Mouse (Mus musculus): ENCODE measurements around the gene Fbxo41. TPM values are rescaled to one million over a fixed set of nuclear protein-coding genes. Genes with fewer than 3 reads are reported as not detected.

Fbxo41 gene
- total and polyA plus RNA-seq, 2 experiments from 2014 or later, result 0.11 TPM; not detected in 1

- no peak for ATAC-seq (ENCODE audit: insufficient read depth, low read depth)
- no peak overlapping the region for H3K27ac ChIP-seq (ENCODE audit: low read depth)
Measured at GRCm38 (mm10) chr6:85522026-85522425, 19.2 kb upstream of the Fbxo41 start.

GRCm38 (mm10) chr6:85518091-85518693 is 15.4 kb upstream of the Fbxo41 start:
- Histone ChIP-seq H3K27ac (ENCODE audit: low read depth) (no peak overlapping the region), H3K9ac (replicated peaks; ENCODE audit: low read depth, low read length) (no peak overlapping the region), H3K27me3 (ENCODE audit: control insufficient read depth, insufficient read depth, low read length) (peaks cover 36% of the 10 kb centered on the region), H3K36me3 (replicated peaks; ENCODE audit: control insufficient read depth, insufficient read depth, low read length) (no peaks in the 10 kb centered on the region), H3K4me2 (ENCODE audit: low read depth, low read length) (no peak overlapping the region), H3K4me3 (ENCODE audit: low read depth, low read length) (no peak overlapping the region), H3K4me1 (ENCODE audit: control insufficient read depth, insufficient read depth) (peaks cover 7% of the 10 kb centered on the region), H3K9me3 (replicated peaks; ENCODE audit: control insufficient read depth, low read length) (no peaks in the 10 kb centered on the region)
- no peak for DNase-seq (ENCODE audit: low spot score)
- no peak for ATAC-seq (ENCODE audit: insufficient read depth, low read depth)
- TF ChIP-seq EP300 (IDR thresholded peaks at IDR 0.05; ENCODE audit: low read depth) (no peak), CTCF (IDR thresholded peaks at IDR 0.05; ENCODE audit: low read depth) (no peak)
- 64% methylated on average over 5 of the region's 5 CpGs for WGBS

More at GRCm38 (mm10) chr6:85522026-85522425, 19.2 kb upstream of the Fbxo41 start:
- H3K36me3 ChIP-seq (replicated peaks; ENCODE audit: control insufficient read depth, insufficient read depth, low read length), result no peaks in the 10 kb centered on the region
- H3K9me3 ChIP-seq (replicated peaks; ENCODE audit: control insufficient read depth, low read length), result no peaks in the 10 kb centered on the region
- H3K4me3 ChIP-seq (ENCODE audit: low read depth, low read length), result no peak overlapping the region
- no peaks in the 10 kb centered on the region for H3K4me1 ChIP-seq (ENCODE audit: control insufficient read depth, insufficient read depth)
- DNase-seq (ENCODE audit: low spot score), result no peak
- TF ChIP-seq EP300 (IDR thresholded peaks at IDR 0.05; ENCODE audit: low read depth) (no peak), CTCF (IDR thresholded peaks at IDR 0.05; ENCODE audit: low read depth) (no peak)
- 0 out of 2 replicates have a peak, but pooled peaks cover 4% of the 10 kb centered on the region for H3K27me3 ChIP-seq (ENCODE audit: control insufficient read depth, insufficient read depth, low read length)
- WGBS, result 80% methylated on average over 5 of the region's 5 CpGs
- H3K9ac ChIP-seq (replicated peaks; ENCODE audit: low read depth, low read length), result no peak overlapping the region
- no peak overlapping the region for H3K4me2 ChIP-seq (ENCODE audit: low read depth, low read length)

DNA sequence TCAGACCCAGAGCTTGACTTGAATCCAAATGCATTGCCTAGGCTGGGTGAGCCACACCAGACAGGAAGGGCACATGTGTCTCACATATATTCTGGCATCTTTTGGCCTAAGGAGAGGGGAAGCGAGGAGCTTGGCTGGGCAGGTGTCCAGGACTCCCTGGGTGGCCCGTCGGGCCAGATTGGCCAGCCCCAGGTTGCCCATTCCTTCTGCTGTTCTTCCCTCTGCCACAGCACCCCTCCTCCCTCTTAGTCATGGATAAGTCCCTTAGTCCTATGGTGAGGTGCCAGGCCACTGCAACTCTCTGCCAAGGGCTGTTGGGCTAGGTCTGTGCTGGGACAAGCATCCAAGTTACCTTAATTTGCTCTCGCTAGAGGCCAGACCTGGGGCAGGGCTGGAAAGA is 13.1 kb upstream of the Fbxo41 start:
- DNase-seq (ENCODE audit: low spot score), result no peak
- 72% methylated on average over 4 of the region's 4 CpGs for WGBS

DNA sequence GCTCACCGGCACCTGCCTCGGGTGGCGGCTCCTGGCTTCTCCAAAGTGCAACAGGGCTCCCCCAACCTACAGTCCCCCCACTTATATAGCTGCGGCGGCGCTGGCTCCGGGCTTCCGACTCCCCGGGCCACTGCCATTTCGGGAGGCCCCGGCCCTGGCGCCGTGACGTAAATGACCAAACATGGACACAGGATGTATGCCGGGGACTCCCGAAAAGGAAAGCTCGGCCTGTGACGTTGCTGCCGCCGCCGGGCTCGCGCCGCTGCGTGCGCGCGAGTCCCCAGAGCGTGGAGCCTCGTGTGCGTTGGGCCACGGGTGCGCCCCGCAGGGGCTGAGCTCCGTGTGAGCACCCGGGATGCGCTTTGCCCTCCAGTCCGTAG is 10.7 kb upstream of the Fbxo41 start, which contains the start of gene Egr4:
TSS of gene Egr4 (minus strand) at position 59 of the 380 bp plus-strand sequence.
- peaks cover 8% of the 10 kb centered on the region for H3K4me1 ChIP-seq (ENCODE audit: control insufficient read depth, insufficient read depth)
- H3K9me3 ChIP-seq (replicated peaks; ENCODE audit: control insufficient read depth, low read length), result no peaks in the 10 kb centered on the region
- no peak within 1 kb of the TSS for H3K9ac ChIP-seq (replicated peaks; ENCODE audit: low read depth, low read length)
- H3K4me2 ChIP-seq (ENCODE audit: low read depth, low read length), result peak within 1 kb of the TSS; percentile 70
- TF ChIP-seq CTCF (IDR thresholded peaks at IDR 0.05; ENCODE audit: low read depth) (no peak), EP300 (IDR thresholded peaks at IDR 0.05; ENCODE audit: low read depth) (no peak)
- no peak for DNase-seq (ENCODE audit: low spot score)
- peak within 1 kb of the TSS; percentile 48 for H3K4me3 ChIP-seq (ENCODE audit: low read depth, low read length)
- WGBS, result under 1% methylated on average over 37 of the region's 38 CpGs
- H3K36me3 ChIP-seq (replicated peaks; ENCODE audit: control insufficient read depth, insufficient read depth, low read length), result no peaks in the 10 kb centered on the region
- 0 out of 2 replicates have a peak, but pooled peaks have one; percentile 42 for ATAC-seq (ENCODE audit: insufficient read depth, low read depth)
- H3K27ac ChIP-seq (ENCODE audit: low read depth), result no peak within 1 kb of the TSS
- peaks cover 82% of the 10 kb centered on the region for H3K27me3 ChIP-seq (ENCODE audit: control insufficient read depth, insufficient read depth, low read length)

More for the DNA sequence above, 13.1 kb upstream of the Fbxo41 start:
- Histone ChIP-seq H3K27me3 (ENCODE audit: control insufficient read depth, insufficient read depth, low read length) (peaks cover 59% of the 10 kb centered on the region), H3K36me3 (replicated peaks; ENCODE audit: control insufficient read depth, insufficient read depth, low read length) (no peaks in the 10 kb centered on the region), H3K9ac (replicated peaks; ENCODE audit: low read depth, low read length) (no peak overlapping the region), H3K4me2 (ENCODE audit: low read depth, low read length) (no peak overlapping the region), H3K9me3 (replicated peaks; ENCODE audit: control insufficient read depth, low read length) (no peaks in the 10 kb centered on the region), H3K4me1 (ENCODE audit: control insufficient read depth, insufficient read depth) (peaks cover 8% of the 10 kb centered on the region), H3K4me3 (ENCODE audit: low read depth, low read length) (no peak overlapping the region), H3K27ac (ENCODE audit: low read depth) (no peak overlapping the region)
- TF ChIP-seq CTCF (IDR thresholded peaks at IDR 0.05; ENCODE audit: low read depth) (no peak), EP300 (IDR thresholded peaks at IDR 0.05; ENCODE audit: low read depth) (no peak)
- ATAC-seq (ENCODE audit: insufficient read depth, low read depth), result no peak

GRCm38 (mm10) chr6:85512577-85513530 is 10.1 kb upstream of the Fbxo41 start:
- Histone ChIP-seq H3K9me3 (replicated peaks; ENCODE audit: control insufficient read depth, low read length) (no peaks in the 10 kb centered on the region), H3K27me3 (ENCODE audit: control insufficient read depth, insufficient read depth, low read length) (peaks cover 80% of the 10 kb centered on the region), H3K4me3 (ENCODE audit: low read depth, low read length) (peak overlapping the region; percentile 48), H3K36me3 (replicated peaks; ENCODE audit: control insufficient read depth, insufficient read depth, low read length) (no peaks in the 10 kb centered on the region), H3K4me1 (ENCODE audit: control insufficient read depth, insufficient read depth) (peaks cover 8% of the 10 kb centered on the region), H3K4me2 (ENCODE audit: low read depth, low read length) (peak overlapping the region; percentile 70), H3K27ac (ENCODE audit: low read depth) (no peak overlapping the region), H3K9ac (replicated peaks; ENCODE audit: low read depth, low read length) (no peak overlapping the region)
- TF ChIP-seq CTCF (IDR thresholded peaks at IDR 0.05; ENCODE audit: low read depth) (no peak), EP300 (IDR thresholded peaks at IDR 0.05; ENCODE audit: low read depth) (no peak)
- WGBS, result under 1% methylated on average over 64 of the region's 90 CpGs
- ATAC-seq (ENCODE audit: insufficient read depth, low read depth) (no peak), DNase-seq (ENCODE audit: low spot score) (no peak)
